Comparison of ENCODE assay signal across 12 mouse cellular contexts in genomic region chr12:3316083-3316482, GRCm38 (mm10). TPM values are rescaled to one million over a fixed set of nuclear protein-coding genes. Genes with fewer than 3 reads are reported as not detected.
DNase-seq lines count a peak whose midpoint lies in the region; ATAC-seq and TF ChIP-seq lines count a peak whose summit lies in the region.
"Had no signal": no experiment of that assay in that cellular context is flagged by ENCODE, and none has a peak within 500 bp of the region (broad histone marks: within the 10 kb centered on the region; RNA-seq: fewer than 3 reads in every experiment).

No protein-coding gene starts in this region.

- no peak for ATAC-seq in liver, embryonic 11.5 days (replicated peaks; ENCODE audit: low FRiP score)
- ATAC-seq: inflammation-experienced regulatory T-cells, adult 6 months had no signal

- H3K36me3 ChIP-seq in kidney, adult 2 months (ENCODE audit: control insufficient read depth, insufficient read depth, low read length) = no peaks in the 10 kb centered on the region
- H3K36me3 ChIP-seq in liver, embryonic 11.5 days (ENCODE audit: control insufficient read depth, insufficient read depth, low read length) = no peaks in the 10 kb centered on the region
- H3K36me3 ChIP-seq: lung, embryonic 15.5 days had no signal

- no peak overlapping the region for H3K9ac ChIP-seq in liver, embryonic 11.5 days (ENCODE audit: low read depth, low read length)
- H3K9ac ChIP-seq: lung, embryonic 15.5 days had no signal

- peak; percentile 17 for DNase-seq in kidney, adult 2 months
- no peak for DNase-seq in kidney, adult 8-10 months
- DNase-seq in ovary, postnatal 36 days (ENCODE audit: low spot score) = peak; percentile 21
- no peak for DNase-seq in ovary, postnatal 10 days (ENCODE audit: low spot score)
- DNase-seq in heart, postnatal 10 days = peak; percentile 32 to 33
- DNase-seq in testis, postnatal 14 days (ENCODE audit: low spot score) = peak; percentile 50
- DNase-seq in liver, embryonic 11.5 days (ENCODE audit: low spot score) = no peak
- no peak for DNase-seq in B cell, adult 2 months
- DNase-seq: embryo, embryonic 11 days had no signal

- H3K4me2 ChIP-seq in liver, embryonic 11.5 days = no peak overlapping the region
- H3K4me2 ChIP-seq: lung, embryonic 15.5 days had no signal

- WGBS in kidney, adult 2 months = 24% methylated on average over 2 of the region's 2 CpGs
- 56% methylated on average over 2 of the region's 2 CpGs for WGBS in liver, embryonic 11.5 days

- H3K4me1 ChIP-seq in kidney, adult 2 months (ENCODE audit: control insufficient read depth, insufficient read depth, low read length) = no peaks in the 10 kb centered on the region
- H3K4me1 ChIP-seq in liver, embryonic 11.5 days (replicated peaks; ENCODE audit: control insufficient read depth, insufficient read depth, low read length) = no peaks in the 10 kb centered on the region
- H3K4me1 ChIP-seq: lung, embryonic 15.5 days had no signal

- no peak overlapping the region for H3K27ac ChIP-seq in kidney, adult 2 months (ENCODE audit: insufficient read depth, low read depth, low read length)
- no peak overlapping the region for H3K27ac ChIP-seq in liver, embryonic 11.5 days (ENCODE audit: low read depth, low read length)
- H3K27ac ChIP-seq: heart, adult 2 months; lung, embryonic 15.5 days had no signal

- no peak for TF ChIP-seq POLR2A in kidney, adult 2 months (IDR thresholded peaks at IDR 0.05; ENCODE audit: low read depth, low read length)

- H3K4me3 ChIP-seq in kidney, adult 2 months (ENCODE audit: insufficient read depth, low read depth, low read length) = no peak overlapping the region
- H3K4me3 ChIP-seq in liver, embryonic 11.5 days (ENCODE audit: low read depth, low read length) = no peak overlapping the region
- H3K4me3 ChIP-seq: heart, adult 2 months; lung, embryonic 15.5 days had no signal

- intact Hi-C loops in heart, postnatal 10 days (cut with DNase I) = no loop called here

- no peaks in the 10 kb centered on the region for H3K27me3 ChIP-seq in kidney, adult 2 months (replicated peaks; ENCODE audit: control insufficient read depth, insufficient read depth, low read length)
- no peaks in the 10 kb centered on the region for H3K27me3 ChIP-seq in liver, embryonic 11.5 days (replicated peaks; ENCODE audit: control insufficient read depth, insufficient read depth, low read length)
- H3K27me3 ChIP-seq: lung, embryonic 15.5 days had no signal

- no peak for TF ChIP-seq CTCF in kidney, adult 2 months (conservative IDR thresholded peaks at IDR 0.05; ENCODE audit: insufficient read depth, insufficient read length, low read depth, low read length)

- no peaks in the 10 kb centered on the region for H3K9me3 ChIP-seq in liver, embryonic 11.5 days (ENCODE audit: control insufficient read depth, low read length)
- H3K9me3 ChIP-seq: lung, embryonic 15.5 days had no signal

RNA-seq across cellular contexts. Expression of gene Rab10, which starts 6.3 kb away (rescaled TPM):
- polyA plus RNA-seq in kidney, adult 2 months (2012; rRNA removed) = 30.5 and 34.5 TPM in 2 replicates
- total RNA-seq in heart, postnatal 10 days (2021) = 100 to 1,000 TPM; 121 to 123 TPM
- 70.9 and 71.1 TPM in 2 replicates for polyA plus RNA-seq in liver, embryonic 11.5 days (2014; fragmentation: Nextera tagmentation; extraction: Ambion mirVana)

RNA-seq across cellular contexts. Expression of gene Kif3c, which starts 48.8 kb away (rescaled TPM):
- polyA plus RNA-seq in kidney, adult 2 months (2012; rRNA removed) = 5.7 and 7.2 TPM in 2 replicates
- total RNA-seq in heart, postnatal 10 days (2021) = 1 to 10 TPM; 5.5 to 5.8 TPM
- polyA plus RNA-seq in liver, embryonic 11.5 days (2014; fragmentation: Nextera tagmentation; extraction: Ambion mirVana) = 3.5 and 4.8 TPM in 2 replicates

Comparison
In these comparisons a context has a peak if more than half of its experiments do, and no peak if none do; other contexts are left out.
1. DNase-seq: peak in kidney, adult 2 months (single experiment), ovary, postnatal 36 days (single experiment), heart, postnatal 10 days (2 of 2) and testis, postnatal 14 days (single experiment); none in kidney, adult 8-10 months (0 of 2), ovary, postnatal 10 days (single experiment), liver, embryonic 11.5 days (single experiment) and B cell, adult 2 months (0 of 2).